Mouse (Mus musculus) hindbrain, embryonic 14.5 days (tissue): ENCODE measurements around the gene Unc45b. TPM values are rescaled to one million over a fixed set of nuclear protein-coding genes. Genes with fewer than 3 reads are reported as not detected.
"Not testable (repeated sequence)": the region's sequence is repeated elsewhere in the genome, so short reads cannot be mapped to it uniquely, and the experiment has no call there.

Source experiments
- ATAC-seq: fragments of 200-750 bp; cut with Nextera tagmentation; 2 replicates; pipeline ENCODE4 v1.8.0; 2017; ENCODE audit warnings: moderate number of reproducible peaks, mild to moderate bottlenecking, moderate TSS enrichment, moderate library complexity; ENCODE audit not compliant: low FRiP score
- DNase-seq: peaks from one replicate; pipeline ENCODE4 v3.0.0-alpha.2; 2015; ENCODE audit warnings: low spot score
- H3K27ac ChIP-seq: fragments of 300-500 bp; sonication (generic); 2 replicates; pipeline ENCODE4 v1.5.1; 2014; ENCODE audit warnings: mild to moderate bottlenecking, moderate library complexity
- H3K27me3 ChIP-seq: fragments of 300-500 bp; sonication (generic); 2 replicates; pipeline ENCODE4 v1.6.1; 2014; ENCODE audit warnings: mild to moderate bottlenecking, low read length, mixed read lengths; ENCODE audit not compliant: control insufficient read depth, insufficient read depth
- H3K36me3 ChIP-seq: fragments of 300-500 bp; sonication (generic); replicated peaks from 2 replicates; pipeline ENCODE4 v1.6.1; 2014; ENCODE audit not compliant: control insufficient read depth, insufficient read depth
- H3K4me1 ChIP-seq: fragments of 300-500 bp; sonication (generic); replicated peaks from 2 replicates; pipeline ENCODE4 v1.6.1; 2014; ENCODE audit warnings: antibody characterized with exemption, low read length, mixed read lengths; ENCODE audit not compliant: control insufficient read depth, insufficient read depth
- H3K4me2 ChIP-seq: fragments of 300-500 bp; sonication (generic); replicated peaks from 2 replicates; pipeline ENCODE4 v1.6.1; 2014; ENCODE audit warnings: mild to moderate bottlenecking, moderate library complexity
- H3K4me3 ChIP-seq: fragments of 300-500 bp; sonication (generic); replicated peaks from 2 replicates; pipeline ENCODE4 v1.5.1; 2014; ENCODE audit warnings: mild to moderate bottlenecking, low read length
- H3K9ac ChIP-seq: fragments of 300-500 bp; sonication (generic); 2 replicates; pipeline ENCODE4 v1.6.1; 2014
- H3K9me3 ChIP-seq: fragments of 300-500 bp; sonication (generic); 2 replicates; pipeline ENCODE4 v1.6.1; 2016; ENCODE audit warnings: low read length; ENCODE audit not compliant: control insufficient read depth
- WGBS: fragments of 180-500 bp; shearing (Covaris S2); extraction: QIAGEN DNeasy Blood & Tissue Kit; methylation state at CpG from one replicate; pipeline ENCODE4 v1.1.7; 2014; 5-methylcytosine and 5-hydroxymethylcytosine counted together
- polyA plus RNA-seq: library from polyadenylated mRNA; unstranded; fragments of >200 nt; fragmentation: Nextera tagmentation; extraction: Ambion mirVana; gene quantifications from 2 replicates; pipeline ENCODE4 v1.2.1, GENCODE M21; 2014

Unc45b gene
- polyA plus RNA-seq, 1 experiment from 2014 or later = 2.0 TPM

GRCm38 (mm10) chr11:82907651-82908607, 2.4 kb upstream of the Unc45b start, which contains the start of gene Nle1:
TSS of gene Nle1 (minus strand) at chr11:82908411.
- no peak within 1 kb of the TSS for H3K27ac ChIP-seq
- WGBS = 1% methylated on average over 71 of the region's 73 CpGs
- H3K9me3 ChIP-seq = no peaks in the 10 kb centered on the region
- H3K4me3 ChIP-seq = peak within 1 kb of the TSS; percentile 62
- ATAC-seq (peak; percentile 91), DNase-seq (peak; percentile 96)
- H3K4me2 ChIP-seq = peak within 1 kb of the TSS; percentile 85
- peak within 1 kb of the TSS; percentile 70 for H3K9ac ChIP-seq
- peaks cover 7% of the 10 kb centered on the region for H3K4me1 ChIP-seq
- H3K27me3 ChIP-seq = no peaks in the 10 kb centered on the region
- peaks cover 33% of the 10 kb centered on the region for H3K36me3 ChIP-seq

GRCm38 (mm10) chr11:82908608-82908989, 1.8 kb upstream of the Unc45b start:
- 58% methylated on average over 10 of the region's 10 CpGs for WGBS
- H3K9ac ChIP-seq = peak overlapping the region; percentile 70
- no peak for ATAC-seq
- peak overlapping the region; percentile 85 for H3K4me2 ChIP-seq
- no peak overlapping the region for H3K27ac ChIP-seq
- no peaks in the 10 kb centered on the region for H3K27me3 ChIP-seq
- no peak overlapping the region; the same call in 1 of the 2 replicates for H3K4me3 ChIP-seq
- H3K4me1 ChIP-seq = peaks cover 7% of the 10 kb centered on the region
- DNase-seq = no peak
- peaks cover 26% of the 10 kb centered on the region for H3K36me3 ChIP-seq
- H3K9me3 ChIP-seq = no peaks in the 10 kb centered on the region

DNA sequence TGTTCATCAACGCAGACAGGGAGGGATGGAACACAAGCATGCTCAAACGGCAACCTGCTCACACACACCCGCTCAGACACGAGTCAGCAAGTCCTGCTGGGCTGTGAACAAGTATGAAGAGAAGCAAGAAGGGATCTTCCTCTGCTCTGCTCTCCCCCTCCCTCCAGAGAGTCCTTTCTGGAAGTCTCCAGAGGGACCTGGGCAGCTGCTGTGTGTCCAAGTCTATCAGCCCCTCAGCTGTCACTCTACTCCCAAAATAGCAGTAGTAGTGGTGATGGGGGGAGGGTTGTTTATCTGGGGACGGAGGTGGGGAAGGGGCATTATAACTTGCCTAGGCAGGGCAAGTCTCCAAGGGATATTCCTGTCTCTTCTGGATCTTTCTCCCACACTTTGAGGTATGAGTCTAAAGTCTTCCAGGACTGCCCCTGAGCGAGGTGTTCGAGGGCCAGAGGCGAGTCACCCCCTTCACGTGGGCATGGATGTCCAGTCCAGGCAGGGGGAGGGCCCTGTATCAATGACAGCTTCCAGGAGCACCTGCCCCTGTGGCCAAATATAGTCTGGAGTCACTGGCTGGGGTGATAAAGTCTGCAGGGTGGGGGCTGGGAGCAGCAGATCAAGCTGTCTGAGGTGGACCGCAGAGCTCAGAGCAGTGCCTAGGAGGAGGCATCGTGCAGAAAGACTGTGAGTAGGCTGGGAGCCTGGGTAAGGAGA, 484 bp downstream of the Unc45b start:
- H3K27me3 ChIP-seq = no peaks in the 10 kb centered on the region
- no peaks in the 10 kb centered on the region for H3K9me3 ChIP-seq
- no peak overlapping the region for H3K9ac ChIP-seq
- WGBS = 82% methylated on average over 11 of the region's 11 CpGs
- peaks cover 7% of the 10 kb centered on the region for H3K4me1 ChIP-seq
- H3K4me2 ChIP-seq = no peak overlapping the region
- ATAC-seq = no peak
- no peak overlapping the region for H3K4me3 ChIP-seq
- H3K36me3 ChIP-seq = peaks cover 4% of the 10 kb centered on the region; the same call in 1 of the 2 replicates
- no peak for DNase-seq
- H3K27ac ChIP-seq = no peak overlapping the region

DNA sequence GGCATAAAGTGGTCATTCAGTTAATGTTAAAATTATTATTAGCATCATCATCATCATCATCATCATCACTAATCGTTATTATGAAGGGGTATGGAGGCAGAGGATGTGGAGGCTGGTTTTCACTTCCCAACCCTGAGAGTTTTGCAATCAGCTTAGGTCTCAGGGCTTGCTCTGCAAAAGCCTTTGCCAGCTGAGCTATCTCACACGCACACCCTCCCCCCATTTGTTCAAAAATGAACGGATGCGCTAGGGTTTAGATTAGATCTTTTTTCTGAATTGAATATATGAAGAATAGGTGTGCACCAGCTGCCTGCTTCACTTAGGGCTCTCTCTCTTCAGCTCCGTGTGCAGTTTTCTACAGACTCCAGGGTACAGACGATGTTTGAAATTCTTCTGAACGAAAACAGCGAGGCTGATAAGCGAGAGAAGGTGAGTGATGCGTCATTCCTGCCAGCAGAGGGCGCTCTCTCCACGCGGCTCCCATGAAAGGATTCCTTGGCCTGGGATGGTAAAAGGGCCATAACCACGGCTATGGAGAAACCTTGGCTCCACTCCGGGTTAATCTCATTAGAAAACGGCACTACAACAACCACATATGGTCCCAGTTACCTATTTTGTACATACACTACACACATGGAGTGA, 4.5 kb downstream of the Unc45b start:
- Histone ChIP-seq H3K4me3 (no peak overlapping the region), H3K4me2 (peak overlapping the region; percentile 38), H3K4me1 (no peaks in the 10 kb centered on the region), H3K36me3 (no peaks in the 10 kb centered on the region), H3K9me3 (no peaks in the 10 kb centered on the region), H3K27ac (no peak overlapping the region), H3K9ac (peak overlapping the region; percentile 16; the same call in 1 of the 2 replicates), H3K27me3 (peaks cover 6% of the 10 kb centered on the region; the same call in 1 of the 2 replicates)
- 11% methylated on average over 16 of the region's 16 CpGs for WGBS
- DNase-seq (peak; percentile 93), ATAC-seq (peak; percentile 68; the same call in 1 of the 2 replicates)

DNA sequence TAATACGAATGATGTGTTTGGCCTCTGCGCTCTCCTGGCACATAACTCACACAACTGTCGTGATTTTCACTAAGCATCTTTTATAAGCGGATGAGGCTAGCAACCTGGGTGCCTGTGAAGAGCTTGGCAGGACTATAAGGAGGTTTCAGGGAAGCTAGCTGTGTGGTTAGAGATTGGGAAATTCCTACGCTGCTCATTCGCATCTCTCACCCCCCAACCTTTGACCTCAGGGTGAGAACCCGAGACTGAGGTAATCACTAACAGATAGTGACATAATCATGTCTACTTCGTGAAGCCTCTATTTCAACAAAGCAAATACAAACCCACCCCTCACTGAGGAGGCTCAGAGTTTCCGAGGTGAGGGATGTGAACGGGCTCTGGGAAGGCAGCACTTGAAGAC, 10.4 kb downstream of the Unc45b start:
- Histone ChIP-seq H3K27me3 (peaks cover 9% of the 10 kb centered on the region; the same call in 1 of the 2 replicates), H3K9ac (no peak overlapping the region), H3K4me2 (no peak overlapping the region), H3K36me3 (no peaks in the 10 kb centered on the region), H3K9me3 (no peaks in the 10 kb centered on the region), H3K4me3 (no peak overlapping the region), H3K27ac (no peak overlapping the region), H3K4me1 (no peaks in the 10 kb centered on the region)
- DNase-seq (no peak), ATAC-seq (no peak)
- WGBS = 68% methylated on average over 10 of the region's 10 CpGs

DNA sequence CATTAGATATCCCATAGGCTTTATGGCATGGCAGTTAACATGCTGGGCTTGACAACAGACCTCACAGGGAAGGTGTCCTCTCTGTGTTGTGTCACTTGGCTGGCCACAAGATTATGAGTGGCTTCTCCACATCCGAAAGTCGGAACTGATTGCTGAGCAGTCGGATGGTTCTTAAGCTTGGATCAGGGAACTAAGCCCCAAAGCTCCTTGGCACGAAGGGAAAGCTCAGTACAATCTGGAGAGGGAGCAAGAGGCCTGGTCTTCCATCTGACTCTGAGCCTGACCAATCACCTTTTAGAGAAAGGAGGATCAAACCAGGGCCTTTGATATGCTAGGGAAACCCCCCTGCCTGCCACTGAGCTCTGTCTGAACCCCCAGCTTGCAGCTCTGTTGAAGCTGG, 11.3 kb downstream of the Unc45b start:
- Histone ChIP-seq H3K27me3 (peaks cover 12% of the 10 kb centered on the region; the same call in 1 of the 2 replicates), H3K4me3 (no peak overlapping the region), H3K27ac (no peak overlapping the region), H3K4me2 (no peak overlapping the region), H3K9ac (no peak overlapping the region), H3K36me3 (no peaks in the 10 kb centered on the region), H3K4me1 (no peaks in the 10 kb centered on the region), H3K9me3 (no peaks in the 10 kb centered on the region)
- WGBS = 72% methylated on average over 4 of the region's 4 CpGs
- DNase-seq (no peak), ATAC-seq (no peak)

- WGBS = 85% methylated on average over 6 of the region's 6 CpGs
- H3K4me1 ChIP-seq, H3K4me3 ChIP-seq, H3K27ac ChIP-seq, H3K9ac ChIP-seq, DNase-seq, ATAC-seq, H3K4me2 ChIP-seq, H3K36me3 ChIP-seq, H3K9me3 ChIP-seq: not testable (repeated sequence)
- H3K27me3 ChIP-seq = peaks cover 19% of the 10 kb centered on the region
These were observed 13.6 kb downstream of the Unc45b start for GRCm38 (mm10) chr11:82923910-82924309.

DNA sequence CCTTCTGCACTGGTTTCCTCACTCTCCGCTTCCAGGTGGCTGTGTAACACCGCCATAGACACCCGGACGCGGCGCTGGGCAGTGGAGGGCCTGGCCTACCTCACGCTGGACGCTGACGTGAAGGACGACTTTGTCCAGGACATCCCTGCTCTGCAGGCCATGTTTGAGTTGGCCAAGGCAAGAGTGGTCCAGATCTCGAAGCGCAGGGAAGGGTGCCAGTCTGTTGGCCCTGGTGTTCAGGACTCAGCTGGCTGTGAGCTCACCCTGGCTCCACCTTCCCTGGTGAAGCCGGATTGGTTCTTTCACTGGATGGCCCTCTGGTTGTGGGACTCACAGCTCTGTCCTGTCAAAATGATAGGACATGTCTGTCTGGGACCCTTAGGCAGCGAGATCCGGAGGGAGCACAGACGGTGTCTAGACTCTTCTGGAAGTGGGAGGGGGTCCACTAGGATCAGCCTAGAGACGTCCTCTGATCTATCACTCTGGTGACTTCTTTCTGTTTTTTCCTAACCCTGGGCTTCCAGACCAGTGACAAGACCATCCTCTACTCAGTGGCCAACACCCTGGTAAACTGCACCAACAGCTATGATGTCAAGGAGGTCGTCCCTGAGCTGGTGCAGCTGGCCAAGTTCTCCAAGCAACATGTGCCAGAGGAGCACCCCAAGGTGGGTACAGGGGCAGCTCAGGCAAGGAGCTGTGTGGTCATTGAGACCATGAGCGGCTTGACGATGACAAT, 18.7 kb downstream of the Unc45b start:
- peaks cover 40% of the 10 kb centered on the region for H3K27me3 ChIP-seq
- ATAC-seq (no peak), DNase-seq (no peak)
- no peak overlapping the region for H3K4me3 ChIP-seq
- H3K27ac ChIP-seq = no peak overlapping the region
- no peaks in the 10 kb centered on the region; the same call in 1 of the 2 replicates for H3K4me1 ChIP-seq
- H3K4me2 ChIP-seq = no peak overlapping the region
- no peaks in the 10 kb centered on the region for H3K36me3 ChIP-seq
- no peak overlapping the region for H3K9ac ChIP-seq
- H3K9me3 ChIP-seq = no peaks in the 10 kb centered on the region
- 27% methylated on average over 20 of the region's 20 CpGs for WGBS
